Mouse (Mus musculus) small intestine, adult 2 months (tissue): ENCODE measurements at regions not wholly inside any gene's neighbourhood (a gene's known extent, or its start where the extent isn't known, plus 50 kb on each side); places are given as distances from the start of the nearest gene placed in this dataset.

Source experiments
- H3K27ac ChIP-seq: fragments of 200-500 bp; 2 replicates; pipeline ENCODE4 v1.5.1; 2012; ENCODE audit warnings: low read depth, low read length, control low read depth, inconsistent platforms; ENCODE audit not compliant: insufficient read depth
- H3K27me3 ChIP-seq: fragments of 200-500 bp; 2 replicates; pipeline ENCODE4 v1.6.1; 2012; ENCODE audit warnings: mild to moderate bottlenecking, moderate library complexity, low read length, inconsistent platforms; ENCODE audit not compliant: control insufficient read depth, insufficient read depth
- H3K36me3 ChIP-seq: fragments of 200-500 bp; 2 replicates; pipeline ENCODE4 v1.6.1; 2012; ENCODE audit warnings: mild to moderate bottlenecking, low read length, control low read depth, inconsistent platforms; ENCODE audit not compliant: control insufficient read depth, insufficient read depth
- H3K4me1 ChIP-seq: fragments of 200-500 bp; 2 replicates; pipeline ENCODE4 v1.6.1; 2012; ENCODE audit warnings: low read length, inconsistent platforms, mixed read lengths; ENCODE audit not compliant: control insufficient read depth, insufficient read depth, insufficient read length
- H3K4me3 ChIP-seq: fragments of 200-500 bp; 2 replicates; pipeline ENCODE4 v1.5.1; 2012; ENCODE audit warnings: low read depth, mild to moderate bottlenecking, control low read depth, inconsistent platforms, low read length, moderate library complexity
- CTCF ChIP-seq: fragments of 200-500 bp; IDR thresholded peaks from 2 replicates; pipeline ENCODE4 v1.5.1; 2012; ENCODE audit warnings: low read depth, mild to moderate bottlenecking, control low read depth, inconsistent platforms, low read length, moderate library complexity, mixed read lengths; ENCODE audit not compliant: insufficient replicate concordance, insufficient read length; ENCODE audit errors: extremely low read depth
- POLR2A ChIP-seq: fragments of 200-500 bp; IDR thresholded peaks from 2 replicates; pipeline ENCODE4 v1.6.1; 2012; ENCODE audit warnings: low read depth, mild to moderate bottlenecking, control low read depth, inconsistent platforms, low read length, moderate library complexity
- WGBS: fragments of 180-500 bp; shearing (Covaris S2); methylation state at CpG from one replicate; pipeline ENCODE4 v1.1.7; 2018; 5-methylcytosine and 5-hydroxymethylcytosine counted together

GRCm38 (mm10) chr4:54756441-54756840 lies 188.4 kb upstream of the Zfp462 start:
- WGBS: 81% methylated on average over 4 of the region's 4 CpGs
- Histone ChIP-seq H3K4me1 (no peaks in the 10 kb centered on the region), H3K36me3 (no peaks in the 10 kb centered on the region), H3K27ac (no peak overlapping the region), H3K27me3 (no peaks in the 10 kb centered on the region), H3K4me3 (no peak overlapping the region)
- TF ChIP-seq POLR2A (no peak), CTCF (no peak)

- H3K27me3 ChIP-seq: no peaks in the 10 kb centered on the region
- TF ChIP-seq CTCF (no peak), POLR2A (no peak)
- H3K36me3 ChIP-seq: no peaks in the 10 kb centered on the region
- no peak overlapping the region for H3K27ac ChIP-seq
- WGBS: 47% methylated on average over 19 of the region's 19 CpGs
- no peaks in the 10 kb centered on the region for H3K4me1 ChIP-seq
- peak overlapping the region; percentile 8; the same call in 1 of the 2 replicates for H3K4me3 ChIP-seq
Observed at GRCm38 (mm10) chr4:54757715-54758500, 186.9 kb upstream of the Zfp462 start.

- Histone ChIP-seq H3K4me1 (no peaks in the 10 kb centered on the region), H3K27me3 (no peaks in the 10 kb centered on the region), H3K4me3 (no peak overlapping the region), H3K36me3 (no peaks in the 10 kb centered on the region), H3K27ac (no peak overlapping the region)
- WGBS: 64% methylated on average over 8 of the region's 8 CpGs
- TF ChIP-seq POLR2A: no peak
- TF ChIP-seq CTCF: no peak
Observed at GRCm38 (mm10) chr4:54758501-54758829, 186.4 kb upstream of the Zfp462 start.

- Histone ChIP-seq H3K27ac (no peak overlapping the region), H3K36me3 (no peaks in the 10 kb centered on the region), H3K27me3 (no peaks in the 10 kb centered on the region), H3K4me1 (no peaks in the 10 kb centered on the region), H3K4me3 (no peak overlapping the region)
- 63% methylated on average over 5 of the region's 5 CpGs for WGBS
- TF ChIP-seq CTCF (no peak), POLR2A (no peak)
Observed at GRCm38 (mm10) chr4:54761257-54761656, 183.6 kb upstream of the Zfp462 start.

GRCm38 (mm10) chr4:54765045-54765444 lies 179.8 kb upstream of the Zfp462 start:
- TF ChIP-seq POLR2A (no peak), CTCF (no peak)
- Histone ChIP-seq H3K27me3 (no peaks in the 10 kb centered on the region), H3K27ac (no peak overlapping the region), H3K4me1 (no peaks in the 10 kb centered on the region), H3K36me3 (no peaks in the 10 kb centered on the region), H3K4me3 (no peak overlapping the region)
- 50% methylated on average over 1 of the region's 1 CpGs for WGBS

- no peaks in the 10 kb centered on the region for H3K4me1 ChIP-seq
- no peak overlapping the region for H3K27ac ChIP-seq
- TF ChIP-seq CTCF (no peak), POLR2A (no peak)
- H3K27me3 ChIP-seq: no peaks in the 10 kb centered on the region
- H3K36me3 ChIP-seq: no peaks in the 10 kb centered on the region
- 65% methylated on average over 8 of the region's 8 CpGs for WGBS
- H3K4me3 ChIP-seq: no peak overlapping the region
Observed at GRCm38 (mm10) chr4:54767506-54768200, 177.2 kb upstream of the Zfp462 start.

GRCm38 (mm10) chr4:54768836-54769235 lies 176.0 kb upstream of the Zfp462 start:
- TF ChIP-seq POLR2A (no peak), CTCF (no peak)
- H3K27ac ChIP-seq: no peak overlapping the region
- WGBS: 62% methylated on average over 4 of the region's 4 CpGs
- no peaks in the 10 kb centered on the region for H3K27me3 ChIP-seq
- H3K4me3 ChIP-seq: no peak overlapping the region
- no peaks in the 10 kb centered on the region for H3K4me1 ChIP-seq
- no peaks in the 10 kb centered on the region for H3K36me3 ChIP-seq
